Comparison of ENCODE assay signal across 8 mouse cellular contexts in the genomic region with DNA sequence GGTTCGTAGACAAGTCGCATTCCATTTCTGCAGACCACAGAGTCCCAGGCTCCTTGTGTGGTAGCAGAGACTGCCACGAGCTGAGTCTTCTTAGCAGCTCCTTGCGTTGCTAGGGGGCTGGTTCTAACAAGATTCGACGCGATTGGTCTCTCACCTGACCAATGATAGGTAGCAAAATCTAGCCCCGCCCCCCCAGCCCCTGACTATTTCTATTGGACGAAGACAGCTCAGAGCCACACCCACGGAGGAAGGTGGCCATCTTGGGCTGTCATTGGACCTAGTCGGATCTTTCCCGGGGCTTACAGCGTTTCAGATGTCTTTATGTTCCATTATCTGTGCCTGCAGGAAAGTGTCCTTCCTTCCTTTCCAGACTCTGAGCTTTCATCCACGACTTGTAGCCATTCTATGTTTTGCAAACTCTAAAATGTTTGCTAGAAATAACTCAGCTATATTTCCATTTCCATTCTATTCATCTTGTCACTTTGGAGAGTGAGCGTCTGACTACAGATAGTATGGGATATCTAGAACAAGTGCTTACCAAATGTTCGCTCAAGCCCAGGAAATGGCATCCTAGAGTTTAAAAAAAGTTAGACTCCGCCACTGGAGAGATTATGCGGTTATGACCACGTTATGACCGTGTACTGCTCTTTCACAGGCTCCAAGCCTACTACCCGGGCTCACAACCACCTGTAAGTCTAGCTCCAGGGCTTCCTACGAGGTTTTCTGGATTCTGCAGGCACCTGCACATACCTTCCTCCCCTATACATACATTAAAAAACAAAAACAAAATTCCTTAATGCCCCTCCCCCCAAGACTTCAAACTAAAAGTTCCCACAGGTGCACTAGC. TPM values are rescaled to one million over a fixed set of nuclear protein-coding genes. Genes with fewer than 3 reads are reported as not detected.
DNase-seq lines count a peak whose midpoint lies in the region; ATAC-seq and TF ChIP-seq lines count a peak whose summit lies in the region.

No protein-coding gene starts in this region.

- intact Hi-C loops in left cerebral cortex, adult 2 months (cut with DNase I): no loop called here

- peaks cover 6% of the 10 kb centered on the region for H3K4me1 ChIP-seq in forebrain, embryonic 12.5 days

- peak overlapping the region; percentile 70; the same call in 1 of the 2 replicates for H3K27ac ChIP-seq in forebrain, embryonic 12.5 days
- peak overlapping the region; percentile 54; the same call in 1 of the 2 replicates for H3K27ac ChIP-seq in left cerebral cortex, adult 2 months

- WGBS in forebrain, embryonic 12.5 days: 24% methylated on average over 22 of the region's 22 CpGs

- peak overlapping the region; percentile 39 for H3K4me3 ChIP-seq in forebrain, embryonic 12.5 days (replicated peaks)
- peak overlapping the region; percentile 39 for H3K4me3 ChIP-seq in left cerebral cortex, adult 2 months

- TF ChIP-seq CTCF in left cerebral cortex, adult 2 months (IDR thresholded peaks at IDR 0.05): no peak

- peak overlapping the region; percentile 63 for H3K4me2 ChIP-seq in forebrain, embryonic 12.5 days

- H3K36me3 ChIP-seq in forebrain, embryonic 12.5 days (replicated peaks): peaks cover 20% of the 10 kb centered on the region

- DNase-seq in MEL-GATA-1-ER (ENCODE audit: extremely low read depth, low read depth) (peak; percentile 82), adipocyte (ENCODE audit: low spot score) (no peak)
- DNase-seq in cerebellum, adult 11 months: peak; percentile 22
- peak; percentile 75 for DNase-seq in hindlimb bud, embryonic 11.5 days (ENCODE audit: extremely low spot score, low read depth, low spot score)
- peak; percentile 44 to 69 for DNase-seq in left cerebral cortex, adult 2 months (ENCODE audit: extremely low spot score in 1 of 2, low spot score in 2 of 2)
- peak; percentile 55 to 66 for DNase-seq in right cerebral cortex, adult 2 months (ENCODE audit: low spot score in 2 of 2)

- peak; percentile 98 for ATAC-seq in forebrain, embryonic 12.5 days (ENCODE audit: low FRiP score)
- peak; percentile 84 for ATAC-seq in megakaryocyte, adult 5-6 weeks (ENCODE audit: poor library complexity, severe bottlenecking)

- no peak overlapping the region; the same call in 1 of the 2 replicates for H3K9ac ChIP-seq in forebrain, embryonic 12.5 days

- no peaks in the 10 kb centered on the region for H3K9me3 ChIP-seq in forebrain, embryonic 12.5 days

- H3K27me3 ChIP-seq in forebrain, embryonic 12.5 days: no peaks in the 10 kb centered on the region

RNA-seq across cellular contexts. Expression of a gene that starts 8.8 kb away (rescaled TPM):
- 30.7 and 31.5 TPM in 2 replicates for polyA plus RNA-seq in forebrain, embryonic 12.5 days (2016; fragmentation: Nextera tagmentation; extraction: Ambion mirVana)
- total RNA-seq in left cerebral cortex, adult 2 months (2021): 10 to 100 TPM; 26.2 to 27.0 TPM
- total RNA-seq in megakaryocyte, adult 5-6 weeks (2015): 51.2 and 53.0 TPM in 2 replicates
- 81.6 and 82.2 TPM in 2 replicates for total RNA-seq in megakaryocyte, adult 5-6 weeks (2017)

RNA-seq across cellular contexts. Expression of a gene that starts 45.4 kb away (rescaled TPM):
- 734 and 740 TPM in 2 replicates for polyA plus RNA-seq in forebrain, embryonic 12.5 days (2016; fragmentation: Nextera tagmentation; extraction: Ambion mirVana)
- 100 to 1,000 TPM; 272 to 274 TPM for total RNA-seq in left cerebral cortex, adult 2 months (2021)
- 400 and 438 TPM in 2 replicates for total RNA-seq in megakaryocyte, adult 5-6 weeks (2015)
- 436 and 510 TPM in 2 replicates for total RNA-seq in megakaryocyte, adult 5-6 weeks (2017)
